Mouse (Mus musculus) neural tube, embryonic 11.5 days (tissue): ENCODE data around the gene Gpr141. TPM values are rescaled to one million over a fixed set of nuclear protein-coding genes. Genes with fewer than 3 reads are reported as not detected.

Source experiments
- ATAC-seq: fragments of 200-750 bp; cut with Nextera tagmentation; 2 replicates; pipeline ENCODE4 v1.8.0; 2017; ENCODE audit warnings: moderate number of reproducible peaks, mild to moderate bottlenecking, moderate TSS enrichment, moderate library complexity; ENCODE audit not compliant: insufficient read depth, low FRiP score, low TSS enrichment
- DNase-seq: peaks from one replicate; pipeline ENCODE4 v3.0.0-alpha.2; 2015; ENCODE audit warnings: low spot score
- H3K27ac ChIP-seq: fragments of 300-500 bp; sonication (generic); 2 replicates; pipeline ENCODE4 v1.5.1; 2014; ENCODE audit warnings: low read depth, mild to moderate bottlenecking, low read length
- H3K27me3 ChIP-seq: fragments of 300-500 bp; sonication (generic); 2 replicates; pipeline ENCODE4 v1.6.1; 2014; ENCODE audit warnings: mild to moderate bottlenecking, low read length, mixed read lengths; ENCODE audit not compliant: control insufficient read depth, insufficient read depth
- H3K36me3 ChIP-seq: fragments of 300-500 bp; sonication (generic); 2 replicates; pipeline ENCODE4 v1.6.1; 2014; ENCODE audit warnings: mild to moderate bottlenecking, low read length, moderate library complexity, mixed read lengths; ENCODE audit not compliant: control insufficient read depth, insufficient read depth
- H3K4me1 ChIP-seq: fragments of 300-500 bp; sonication (generic); 2 replicates; pipeline ENCODE4 v1.6.1; 2014; ENCODE audit warnings: low read length, mixed read lengths; ENCODE audit not compliant: control insufficient read depth, insufficient read depth
- H3K4me2 ChIP-seq: fragments of 300-500 bp; sonication (generic); 2 replicates; pipeline ENCODE4 v1.6.1; 2014; ENCODE audit warnings: low read depth, mild to moderate bottlenecking, moderate library complexity
- H3K4me3 ChIP-seq: fragments of 300-500 bp; sonication (generic); 2 replicates; pipeline ENCODE4 v1.5.1; 2014; ENCODE audit warnings: low read depth, low read length
- H3K9ac ChIP-seq: fragments of 300-500 bp; sonication (generic); 2 replicates; pipeline ENCODE4 v1.6.1; 2014; ENCODE audit warnings: mild to moderate bottlenecking, low read length
- H3K9me3 ChIP-seq: fragments of 300-500 bp; sonication (generic); 2 replicates; pipeline ENCODE4 v1.6.1; 2016; ENCODE audit warnings: low read length; ENCODE audit not compliant: control insufficient read depth
- WGBS: fragments of 180-500 bp; shearing (Covaris S2); extraction: QIAGEN DNeasy Blood & Tissue Kit; methylation state at CpG from one replicate; pipeline ENCODE4 v1.1.7; 2014; 5-methylcytosine and 5-hydroxymethylcytosine counted together
- polyA plus RNA-seq: library from polyadenylated mRNA; unstranded; fragments of >200 nt; fragmentation: Nextera tagmentation; extraction: Ambion mirVana; gene quantifications from 2 replicates; pipeline ENCODE4 v1.2.1, GENCODE M21; 2014

The Gpr141 gene
- polyA plus RNA-seq, 1 experiment from 2014 or later, result not detected

- Histone ChIP-seq H3K9ac (no peak overlapping the region), H3K27me3 (no peaks in the 10 kb centered on the region), H3K36me3 (no peaks in the 10 kb centered on the region), H3K4me2 (no peak overlapping the region), H3K4me1 (no peaks in the 10 kb centered on the region), H3K4me3 (no peak overlapping the region), H3K27ac (no peak overlapping the region), H3K9me3 (no peaks in the 10 kb centered on the region)
- DNase-seq (no peak), ATAC-seq (no peak)
- WGBS, result 83% methylated on average over 2 of the region's 2 CpGs
Observed at GRCm38 (mm10) chr13:19767202-19767601, 56.9 kb downstream of the Gpr141 start.

GRCm38 (mm10) chr13:19764276-19764675 is 59.8 kb downstream of the Gpr141 start:
- no peak for ATAC-seq
- WGBS, result 91% methylated on average over 4 of the region's 4 CpGs
- Histone ChIP-seq H3K4me2 (no peak overlapping the region), H3K36me3 (no peaks in the 10 kb centered on the region), H3K9ac (no peak overlapping the region), H3K4me3 (no peak overlapping the region), H3K9me3 (no peaks in the 10 kb centered on the region), H3K27me3 (no peaks in the 10 kb centered on the region), H3K4me1 (no peaks in the 10 kb centered on the region), H3K27ac (no peak overlapping the region)
- DNase-seq, result no peak

GRCm38 (mm10) chr13:19763211-19763610 is 60.8 kb downstream of the Gpr141 start:
- H3K9ac ChIP-seq, result no peak overlapping the region
- H3K4me2 ChIP-seq, result no peak overlapping the region
- no peak for ATAC-seq
- H3K27me3 ChIP-seq, result no peaks in the 10 kb centered on the region
- no peaks in the 10 kb centered on the region for H3K36me3 ChIP-seq
- H3K27ac ChIP-seq, result no peak overlapping the region
- H3K9me3 ChIP-seq, result no peaks in the 10 kb centered on the region
- no peak overlapping the region for H3K4me3 ChIP-seq
- DNase-seq, result no peak
- WGBS, result 89% methylated on average over 1 of the region's 1 CpGs
- H3K4me1 ChIP-seq, result no peaks in the 10 kb centered on the region

- Histone ChIP-seq H3K36me3 (no peaks in the 10 kb centered on the region), H3K27ac (no peak overlapping the region), H3K4me2 (no peak overlapping the region), H3K27me3 (no peaks in the 10 kb centered on the region), H3K9me3 (no peaks in the 10 kb centered on the region), H3K4me3 (no peak overlapping the region), H3K4me1 (no peaks in the 10 kb centered on the region), H3K9ac (no peak overlapping the region)
- ATAC-seq, result no peak
- DNase-seq, result no peak
- 57% methylated on average over 2 of the region's 2 CpGs for WGBS
Observed at GRCm38 (mm10) chr13:19745741-19746140, 78.3 kb downstream of the Gpr141 start.

- no peak overlapping the region for H3K4me2 ChIP-seq
- H3K27ac ChIP-seq, result no peak overlapping the region
- H3K27me3 ChIP-seq, result no peaks in the 10 kb centered on the region
- ATAC-seq, result no peak
- no peak overlapping the region for H3K4me3 ChIP-seq
- H3K4me1 ChIP-seq, result no peaks in the 10 kb centered on the region
- WGBS, result 93% methylated on average over 5 of the region's 5 CpGs
- H3K9me3 ChIP-seq, result no peaks in the 10 kb centered on the region
- DNase-seq, result no peak
- H3K9ac ChIP-seq, result no peak overlapping the region
- H3K36me3 ChIP-seq, result no peaks in the 10 kb centered on the region
Observed at GRCm38 (mm10) chr13:19744536-19744935, 79.5 kb downstream of the Gpr141 start.

DNA sequence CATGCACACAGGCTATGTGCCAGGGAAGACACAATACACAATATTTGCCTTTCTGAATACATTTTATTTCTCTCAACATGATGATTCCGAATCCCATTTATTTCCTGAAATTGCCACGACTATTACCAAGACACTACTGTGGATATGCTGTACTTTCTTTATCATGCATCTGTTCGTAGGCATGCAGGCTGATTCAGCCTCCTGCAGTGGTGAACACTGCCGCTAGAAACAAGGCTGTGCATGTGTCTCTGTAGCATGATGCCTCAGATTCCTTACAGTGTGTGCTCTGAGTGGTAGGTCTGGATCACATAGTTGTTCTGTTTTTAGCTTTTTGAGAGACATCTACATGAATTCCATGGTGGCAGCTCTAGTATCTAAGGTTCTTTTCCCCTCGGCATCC is 89.5 kb downstream of the Gpr141 start:
- 86% methylated on average over 5 of the region's 5 CpGs for WGBS
- no peaks in the 10 kb centered on the region for H3K36me3 ChIP-seq
- no peak overlapping the region for H3K27ac ChIP-seq
- no peaks in the 10 kb centered on the region for H3K4me1 ChIP-seq
- no peaks in the 10 kb centered on the region for H3K27me3 ChIP-seq
- no peak for ATAC-seq
- no peak for DNase-seq
- H3K4me2 ChIP-seq, result no peak overlapping the region
- H3K4me3 ChIP-seq, result no peak overlapping the region
- H3K9ac ChIP-seq, result no peak overlapping the region
- no peaks in the 10 kb centered on the region for H3K9me3 ChIP-seq

DNA sequence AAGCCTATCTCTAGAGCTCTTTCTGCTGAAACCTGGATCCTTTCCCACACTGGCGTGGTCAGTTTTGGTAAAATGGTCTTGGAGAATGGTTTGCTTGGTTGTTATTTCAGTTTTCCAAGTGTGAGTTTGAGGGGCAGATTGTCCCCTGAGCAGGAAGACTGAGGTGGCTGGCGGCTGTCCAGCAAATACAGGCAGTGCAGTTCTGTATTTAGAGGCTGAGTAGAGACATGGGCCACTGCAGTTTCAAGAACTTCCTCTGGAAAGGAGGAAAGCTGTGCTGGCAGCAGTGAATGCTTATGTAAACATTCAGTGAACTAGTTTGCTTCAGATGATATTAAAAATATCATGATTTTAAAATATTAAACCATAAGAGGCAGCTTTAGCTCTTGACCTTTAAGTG is 93.2 kb downstream of the Gpr141 start:
- WGBS, result 83% methylated on average over 2 of the region's 2 CpGs
- Histone ChIP-seq H3K4me3 (no peak overlapping the region), H3K36me3 (no peaks in the 10 kb centered on the region), H3K4me1 (no peaks in the 10 kb centered on the region), H3K27me3 (no peaks in the 10 kb centered on the region), H3K27ac (no peak overlapping the region), H3K4me2 (no peak overlapping the region), H3K9me3 (no peaks in the 10 kb centered on the region), H3K9ac (no peak overlapping the region)
- no peak for ATAC-seq
- no peak for DNase-seq

GRCm38 (mm10) chr13:19718954-19719353 is 105.1 kb downstream of the Gpr141 start:
- Histone ChIP-seq H3K27ac (no peak overlapping the region), H3K4me2 (no peak overlapping the region), H3K27me3 (no peaks in the 10 kb centered on the region), H3K4me1 (no peaks in the 10 kb centered on the region), H3K9me3 (no peaks in the 10 kb centered on the region), H3K36me3 (no peaks in the 10 kb centered on the region), H3K9ac (no peak overlapping the region), H3K4me3 (no peak overlapping the region)
- ATAC-seq (no peak), DNase-seq (no peak)
- WGBS, result 84% methylated on average over 5 of the region's 5 CpGs

DNA sequence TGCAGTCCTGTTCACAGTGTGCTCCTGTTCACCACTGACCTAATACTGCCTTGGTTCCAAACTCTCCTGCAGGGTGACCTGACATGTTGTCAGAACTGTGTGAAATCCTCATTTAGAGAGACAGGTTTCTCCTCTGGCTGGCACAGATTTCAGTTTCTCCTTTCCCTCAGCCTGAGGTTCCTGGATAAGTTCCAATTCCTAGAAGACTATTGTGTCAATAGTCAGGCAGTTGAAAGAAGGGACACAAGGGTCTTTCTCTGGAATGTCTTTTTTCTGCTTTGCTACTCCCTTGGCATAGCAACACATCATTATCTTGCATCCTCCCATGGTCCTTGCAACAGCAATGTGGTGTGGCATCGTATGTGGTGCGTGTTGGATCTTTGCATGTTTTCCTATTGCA is 106.9 kb downstream of the Gpr141 start:
- Histone ChIP-seq H3K27me3 (no peaks in the 10 kb centered on the region), H3K4me1 (no peaks in the 10 kb centered on the region), H3K27ac (no peak overlapping the region), H3K36me3 (no peaks in the 10 kb centered on the region), H3K9ac (no peak overlapping the region), H3K4me2 (no peak overlapping the region), H3K9me3 (no peaks in the 10 kb centered on the region), H3K4me3 (no peak overlapping the region)
- 84% methylated on average over 2 of the region's 2 CpGs for WGBS
- DNase-seq, result no peak
- ATAC-seq, result no peak
